Mouse (Mus musculus) cortical plate, adult 2 months (tissue): ENCODE measurements around the gene Ascc1. TPM values are rescaled to one million over a fixed set of nuclear protein-coding genes. Genes with fewer than 3 reads are reported as not detected.

Experiments
- H3K27ac ChIP-seq: fragments of 200-500 bp; 2 replicates; pipeline ENCODE4 v1.5.1; 2012; ENCODE audit warnings: low read length, control low read depth, inconsistent platforms; ENCODE audit not compliant: insufficient read depth
- H3K4me1 ChIP-seq: fragments of 200-500 bp; 2 replicates; pipeline ENCODE4 v1.6.1; 2011; ENCODE audit warnings: low read length; ENCODE audit not compliant: control insufficient read depth, insufficient read depth
- H3K4me3 ChIP-seq: fragments of 200-500 bp; 2 replicates; pipeline ENCODE4 v1.5.1; 2011; ENCODE audit warnings: mild to moderate bottlenecking, low read length, control low read depth; ENCODE audit not compliant: insufficient read depth
- CTCF ChIP-seq: fragments of 200-500 bp; IDR thresholded peaks from 2 replicates; pipeline ENCODE4 v1.5.1; 2011; ENCODE audit warnings: mild to moderate bottlenecking, control low read depth, low read length; ENCODE audit not compliant: insufficient read depth; ENCODE audit errors: extremely low read depth
- POLR2A ChIP-seq: fragments of 200-500 bp; IDR thresholded peaks from 2 replicates; pipeline ENCODE4 v1.6.1; 2011; ENCODE audit warnings: mild to moderate bottlenecking, low read length, control low read depth; ENCODE audit not compliant: insufficient read depth; ENCODE audit errors: extremely low read depth
- polyA plus RNA-seq: library from polyadenylated mRNA; depleted of rRNA; stranded (reverse); fragments of >200 nt; gene quantifications from 2 replicates; pipeline ENCODE4 v1.2.3, GENCODE M21; 2012

Gene Ascc1
- polyA plus RNA-seq, 1 experiment = 22.7 TPM

GRCm38 (mm10) chr10:60031562-60031961 lies 29.0 kb downstream of the Ascc1 start:
- Histone ChIP-seq H3K4me3 (no peak overlapping the region), H3K4me1 (peaks cover 4% of the 10 kb centered on the region; the same call in 1 of the 2 replicates), H3K27ac (no peak overlapping the region)
- TF ChIP-seq CTCF (no peak), POLR2A (no peak)

- Histone ChIP-seq H3K27ac (no peak overlapping the region), H3K4me1 (peaks cover 4% of the 10 kb centered on the region; the same call in 1 of the 2 replicates), H3K4me3 (no peak overlapping the region)
- TF ChIP-seq CTCF (no peak), POLR2A (no peak)
These were observed 29.4 kb downstream of the Ascc1 start for GRCm38 (mm10) chr10:60031985-60032384.

- H3K4me3 ChIP-seq = no peak overlapping the region
- H3K27ac ChIP-seq = no peak overlapping the region
- H3K4me1 ChIP-seq = peaks cover under 1% of the 10 kb centered on the region; the same call in 1 of the 2 replicates
- TF ChIP-seq CTCF (no peak), POLR2A (no peak)
These were observed 30.0 kb downstream of the Ascc1 start for GRCm38 (mm10) chr10:60032622-60033021.

GRCm38 (mm10) chr10:60033064-60033463 lies 30.5 kb downstream of the Ascc1 start:
- Histone ChIP-seq H3K4me3 (no peak overlapping the region), H3K27ac (no peak overlapping the region), H3K4me1 (no peaks in the 10 kb centered on the region)
- TF ChIP-seq CTCF (no peak), POLR2A (no peak)

GRCm38 (mm10) chr10:60034621-60035020 lies 32.0 kb downstream of the Ascc1 start:
- no peak overlapping the region for H3K4me3 ChIP-seq
- H3K27ac ChIP-seq = no peak overlapping the region
- H3K4me1 ChIP-seq = 0 out of 2 replicates have a peak, but pooled peaks cover 2% of the 10 kb centered on the region
- TF ChIP-seq POLR2A (no peak), CTCF (no peak)

- TF ChIP-seq POLR2A (no peak), CTCF (no peak)
- Histone ChIP-seq H3K4me3 (no peak overlapping the region), H3K4me1 (0 out of 2 replicates have a peak, but pooled peaks cover 2% of the 10 kb centered on the region), H3K27ac (no peak overlapping the region)
These were observed 33.1 kb downstream of the Ascc1 start for GRCm38 (mm10) chr10:60035744-60036143.

GRCm38 (mm10) chr10:60042350-60042922 lies 39.8 kb downstream of the Ascc1 start:
- no peak overlapping the region for H3K4me3 ChIP-seq
- no peak for TF ChIP-seq POLR2A
- no peak for TF ChIP-seq CTCF
- 0 out of 2 replicates have a peak, but pooled peaks cover 2% of the 10 kb centered on the region for H3K4me1 ChIP-seq
- no peak overlapping the region for H3K27ac ChIP-seq

GRCm38 (mm10) chr10:60046696-60047095 lies 44.1 kb downstream of the Ascc1 start:
- Histone ChIP-seq H3K4me3 (no peak overlapping the region), H3K4me1 (no peaks in the 10 kb centered on the region), H3K27ac (no peak overlapping the region)
- TF ChIP-seq CTCF (no peak), POLR2A (no peak)

- no peak for TF ChIP-seq CTCF
- TF ChIP-seq POLR2A = no peak
- Histone ChIP-seq H3K27ac (no peak overlapping the region), H3K4me1 (no peaks in the 10 kb centered on the region), H3K4me3 (no peak overlapping the region)
These were observed 48.0 kb downstream of the Ascc1 start for GRCm38 (mm10) chr10:60050581-60050980.

GRCm38 (mm10) chr10:60053073-60053472 lies 50.5 kb downstream of the Ascc1 start:
- no peak overlapping the region for H3K4me3 ChIP-seq
- no peak overlapping the region for H3K27ac ChIP-seq
- H3K4me1 ChIP-seq = no peaks in the 10 kb centered on the region
- TF ChIP-seq CTCF (no peak), POLR2A (no peak)

GRCm38 (mm10) chr10:60062173-60062572 lies 59.6 kb downstream of the Ascc1 start:
- H3K4me3 ChIP-seq = no peak overlapping the region

More at GRCm38 (mm10) chr10:60062173-60062572, 59.6 kb downstream of the Ascc1 start:
- TF ChIP-seq CTCF (no peak), POLR2A (no peak)
- Histone ChIP-seq H3K4me1 (no peaks in the 10 kb centered on the region), H3K27ac (no peak overlapping the region)
